Mouse (Mus musculus) erythroblast, embryonic 14.5 days (primary cell): ENCODE data around the gene Shroom1. TPM values are rescaled to one million over a fixed set of nuclear protein-coding genes. Genes with fewer than 3 reads are reported as not detected.

Experiments used
- H3K27me3 ChIP-seq: 2 replicates; pipeline ENCODE4 v1.6.1; 2012; ENCODE audit warnings: inconsistent platforms; ENCODE audit not compliant: control insufficient read depth
- H3K36me3 ChIP-seq: 2 replicates; pipeline ENCODE4 v1.6.1; 2012; ENCODE audit warnings: mild to moderate bottlenecking, inconsistent platforms; ENCODE audit not compliant: control insufficient read depth
- H3K4me1 ChIP-seq: 2 replicates; pipeline ENCODE4 v1.6.1; 2012; ENCODE audit warnings: inconsistent platforms; ENCODE audit not compliant: control insufficient read depth
- H3K4me3 ChIP-seq: replicated peaks from 2 replicates; pipeline ENCODE3; 2012; ENCODE audit warnings: moderate library complexity, mild to moderate bottlenecking, inconsistent platforms
- H3K9me3 ChIP-seq: 2 replicates; pipeline ENCODE4 v1.6.1; 2012; ENCODE audit warnings: low read length, inconsistent platforms, mixed read lengths; ENCODE audit not compliant: control insufficient read depth
- GATA1 ChIP-seq: IDR thresholded peaks from 2 replicates; pipeline ENCODE4 v1.6.1; 2012; ENCODE audit warnings: low read length, inconsistent platforms, mixed read lengths
- TAL1 ChIP-seq: IDR thresholded peaks from 3 replicates; pipeline ENCODE4 v1.6.1; 2012; ENCODE audit warnings: low read length, inconsistent platforms, mixed read lengths
- polyA plus RNA-seq: library from polyadenylated mRNA; stranded (reverse); fragments of >175 nt; gene quantifications from 2 replicates; pipeline ENCODE4 v1.2.3, GENCODE M21; 2012

The Shroom1 gene
- polyA plus RNA-seq, 1 experiment, result not detected

DNA sequence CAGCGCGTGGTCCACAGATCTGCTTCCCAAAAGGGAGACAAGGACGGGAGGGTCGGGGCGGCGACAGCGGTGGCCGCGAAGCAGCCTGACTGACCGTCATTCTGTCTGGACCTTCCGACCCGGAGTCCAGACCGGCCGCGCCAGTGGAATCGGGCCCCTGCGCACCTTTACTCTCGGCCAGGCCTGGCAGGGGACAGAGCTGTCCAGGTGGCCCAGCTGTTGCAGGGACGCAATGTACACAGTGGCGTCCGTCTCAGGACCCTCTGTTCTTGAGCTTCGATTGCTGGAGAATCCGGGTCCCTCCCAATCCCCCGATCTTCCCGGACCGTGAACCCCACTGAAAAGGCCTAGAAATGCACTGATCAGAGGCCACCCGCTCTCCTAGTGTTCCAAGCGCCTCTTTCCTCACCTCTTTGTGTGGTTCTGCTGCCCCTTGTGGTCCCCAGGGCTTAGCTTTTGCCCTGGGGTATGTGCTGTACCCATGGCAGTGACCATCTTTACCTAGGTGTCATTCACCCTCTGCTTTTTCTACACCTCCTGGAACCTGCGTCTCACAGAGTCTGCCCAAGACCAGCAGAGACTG, 458 bp downstream of the Shroom1 start:
- peaks cover 72% of the 10 kb centered on the region for H3K27me3 ChIP-seq

DNA sequence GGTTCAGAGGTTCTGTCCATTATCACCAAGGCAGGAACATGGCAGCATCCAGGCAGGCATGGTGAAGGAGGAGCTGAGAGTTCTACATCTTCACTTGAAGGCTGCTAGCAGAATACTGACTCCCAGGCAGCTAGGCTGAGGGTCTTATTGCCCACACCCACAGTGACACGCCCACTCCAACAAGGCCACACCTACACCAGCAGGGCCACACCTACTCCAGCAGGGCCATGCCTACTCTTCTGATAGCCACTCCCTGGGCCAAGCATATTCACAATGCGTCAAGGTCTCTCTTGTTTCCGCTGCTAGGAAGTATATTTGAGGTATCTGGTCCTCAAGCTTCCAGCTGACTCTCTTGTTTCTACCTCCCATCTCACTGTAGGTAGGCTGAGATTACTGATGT, 2.0 kb downstream of the Shroom1 start:
- TF ChIP-seq GATA1 (no peak), TAL1 (no peak)
- H3K4me1 ChIP-seq, result peaks cover 35% of the 10 kb centered on the region
- peaks cover 81% of the 10 kb centered on the region for H3K27me3 ChIP-seq
- no peak overlapping the region for H3K4me3 ChIP-seq
- no peaks in the 10 kb centered on the region for H3K36me3 ChIP-seq
- H3K9me3 ChIP-seq, result peaks cover 15% of the 10 kb centered on the region; the same call in 1 of the 2 replicates

More for the DNA sequence above, 458 bp downstream of the Shroom1 start:
- peaks cover 24% of the 10 kb centered on the region for H3K4me1 ChIP-seq
- H3K36me3 ChIP-seq, result no peaks in the 10 kb centered on the region
- H3K9me3 ChIP-seq, result peaks cover 9% of the 10 kb centered on the region; the same call in 1 of the 2 replicates
- peak overlapping the region; percentile 58 for H3K4me3 ChIP-seq
- TF ChIP-seq TAL1 (no peak), GATA1 (no peak)

DNA sequence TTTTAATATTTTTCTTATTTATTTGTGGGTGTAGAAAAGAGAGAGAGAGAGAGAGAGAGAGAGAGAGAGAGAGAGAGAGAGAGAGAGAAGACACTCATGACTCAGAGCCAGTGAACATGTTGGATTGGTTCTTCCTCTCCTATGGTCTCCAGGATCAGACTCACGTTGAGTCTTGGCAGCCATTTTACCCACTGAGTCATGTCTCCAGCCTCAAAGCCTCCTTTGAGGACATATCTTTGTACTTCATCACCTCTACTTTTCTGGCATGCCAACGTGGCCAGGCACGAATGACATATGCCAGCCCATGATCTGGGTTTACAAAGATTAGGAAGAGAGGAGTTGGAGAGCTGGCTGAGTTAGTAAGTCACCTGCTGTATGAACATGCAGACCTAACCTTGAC, 3.2 kb downstream of the Shroom1 start:
- H3K36me3 ChIP-seq, result no peaks in the 10 kb centered on the region
- H3K27me3 ChIP-seq, result peaks cover 82% of the 10 kb centered on the region
- H3K4me3 ChIP-seq, result no peak overlapping the region
- H3K4me1 ChIP-seq, result peaks cover 35% of the 10 kb centered on the region
- H3K9me3 ChIP-seq, result peaks cover 21% of the 10 kb centered on the region
- TF ChIP-seq GATA1 (no peak), TAL1 (no peak)

DNA sequence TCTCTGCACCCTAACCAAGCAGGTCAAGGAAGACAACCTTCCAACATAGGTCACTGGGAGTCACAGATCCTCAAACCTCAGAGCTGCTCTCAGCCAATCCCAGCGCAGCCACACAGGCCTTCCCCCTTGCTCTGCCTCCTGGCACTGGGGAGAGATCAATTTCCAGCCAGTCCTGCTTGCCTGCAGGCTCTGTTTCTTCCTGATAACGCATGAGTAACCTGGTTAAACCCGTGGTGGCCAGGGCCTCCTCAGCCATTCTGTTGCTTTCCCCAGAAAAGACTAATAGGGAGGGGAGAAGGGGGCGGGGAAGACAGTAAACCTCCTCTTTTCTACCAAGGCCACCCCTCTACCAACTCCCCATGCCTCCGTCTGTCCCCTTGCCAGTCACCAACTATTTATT, 4.7 kb downstream of the Shroom1 start:
- peaks cover 82% of the 10 kb centered on the region for H3K27me3 ChIP-seq
- H3K9me3 ChIP-seq, result peaks cover 21% of the 10 kb centered on the region
- no peak for TF ChIP-seq TAL1
- TF ChIP-seq GATA1, result no peak
- peaks cover 41% of the 10 kb centered on the region for H3K4me1 ChIP-seq
- H3K36me3 ChIP-seq, result no peaks in the 10 kb centered on the region
- H3K4me3 ChIP-seq, result no peak overlapping the region

DNA sequence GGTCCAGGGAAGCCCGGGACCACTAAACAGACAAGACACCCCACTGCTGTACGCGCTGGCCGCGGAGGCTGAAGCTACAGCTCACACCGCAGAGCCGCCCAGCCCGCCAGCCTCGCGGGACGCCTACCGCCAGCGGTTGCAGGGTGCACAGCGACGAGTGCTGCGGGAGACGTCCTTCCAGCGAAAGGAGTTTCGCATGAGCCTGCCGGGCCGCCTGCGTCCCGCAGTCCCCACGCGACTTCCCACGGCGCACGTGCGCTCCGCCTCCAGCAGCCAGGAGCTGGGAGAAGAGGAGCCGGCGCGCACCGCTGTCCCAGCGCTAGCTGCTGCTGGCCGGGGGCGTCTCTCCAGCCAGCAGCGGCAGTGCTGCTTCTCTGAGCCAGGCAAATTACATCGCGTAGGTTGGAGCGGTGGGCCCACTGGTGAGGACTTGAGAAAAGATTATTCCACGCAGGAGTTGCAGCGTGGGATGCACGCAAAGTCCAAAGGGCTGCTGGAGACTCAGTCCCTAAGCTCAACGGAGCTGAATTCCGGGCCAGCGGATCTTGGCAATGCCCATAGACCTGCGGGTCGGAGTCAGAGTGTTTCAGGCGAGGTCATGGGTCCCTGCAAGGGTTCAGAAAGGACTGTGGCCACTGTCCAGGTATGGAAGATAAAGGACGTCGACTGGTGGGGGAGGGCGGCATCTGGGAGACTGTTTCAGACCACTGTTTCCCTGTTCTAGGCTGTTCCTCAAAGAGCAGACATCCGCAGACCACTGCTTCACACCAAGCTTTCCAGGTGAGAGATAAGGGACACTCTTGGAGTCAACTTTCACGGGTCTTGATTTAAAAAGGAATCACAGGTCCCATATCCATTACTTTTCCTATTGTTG, 6.8 kb downstream of the Shroom1 start:
- Histone ChIP-seq H3K4me3 (peak overlapping the region; percentile 5), H3K27me3 (peaks cover 80% of the 10 kb centered on the region), H3K9me3 (peaks cover 14% of the 10 kb centered on the region), H3K4me1 (peaks cover 35% of the 10 kb centered on the region), H3K36me3 (no peaks in the 10 kb centered on the region)
- TF ChIP-seq GATA1 (no peak), TAL1 (no peak)

DNA sequence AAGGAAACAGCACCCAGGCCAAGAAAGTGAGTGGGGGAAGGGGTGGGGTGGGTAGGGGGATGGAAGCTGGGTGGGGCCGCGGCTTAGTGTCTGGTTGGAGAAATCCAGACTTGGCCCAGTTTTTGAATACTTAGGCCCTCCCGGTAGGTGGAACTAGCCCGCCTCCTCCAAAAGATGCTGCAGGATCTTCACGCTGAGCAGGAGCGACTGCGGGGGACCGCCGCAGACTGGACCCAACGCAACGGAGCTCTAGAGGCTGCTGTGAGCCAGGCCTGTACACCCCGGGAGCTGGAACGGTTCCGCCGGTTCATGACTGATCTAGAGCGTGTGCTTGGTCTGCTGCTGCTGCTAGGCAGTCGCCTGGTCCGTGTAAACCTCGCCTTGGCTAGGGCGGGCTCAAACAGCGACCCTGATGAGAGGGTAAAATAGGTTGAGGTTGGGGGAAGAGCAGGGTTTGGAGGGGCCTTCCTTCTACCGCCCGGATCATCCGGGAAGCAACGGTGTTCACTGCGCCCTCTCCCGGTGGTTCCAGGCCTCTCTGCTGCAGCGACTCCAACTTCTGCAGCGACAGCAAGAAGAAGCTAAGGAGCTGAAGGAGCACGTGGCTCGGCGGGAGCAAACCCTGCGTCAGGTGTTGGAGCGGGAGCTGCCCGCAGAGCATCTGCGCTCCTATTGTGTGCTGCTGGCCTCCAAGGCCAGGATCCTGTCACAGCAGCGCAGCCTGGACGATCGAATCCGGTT, 9.4 kb downstream of the Shroom1 start:
- H3K4me3 ChIP-seq, result peak overlapping the region; percentile 38
- H3K4me1 ChIP-seq, result peaks cover 39% of the 10 kb centered on the region
- peaks cover 12% of the 10 kb centered on the region for H3K9me3 ChIP-seq
- TF ChIP-seq GATA1 (no peak), TAL1 (no peak)
- H3K36me3 ChIP-seq, result no peaks in the 10 kb centered on the region
- H3K27me3 ChIP-seq, result peaks cover 98% of the 10 kb centered on the region

DNA sequence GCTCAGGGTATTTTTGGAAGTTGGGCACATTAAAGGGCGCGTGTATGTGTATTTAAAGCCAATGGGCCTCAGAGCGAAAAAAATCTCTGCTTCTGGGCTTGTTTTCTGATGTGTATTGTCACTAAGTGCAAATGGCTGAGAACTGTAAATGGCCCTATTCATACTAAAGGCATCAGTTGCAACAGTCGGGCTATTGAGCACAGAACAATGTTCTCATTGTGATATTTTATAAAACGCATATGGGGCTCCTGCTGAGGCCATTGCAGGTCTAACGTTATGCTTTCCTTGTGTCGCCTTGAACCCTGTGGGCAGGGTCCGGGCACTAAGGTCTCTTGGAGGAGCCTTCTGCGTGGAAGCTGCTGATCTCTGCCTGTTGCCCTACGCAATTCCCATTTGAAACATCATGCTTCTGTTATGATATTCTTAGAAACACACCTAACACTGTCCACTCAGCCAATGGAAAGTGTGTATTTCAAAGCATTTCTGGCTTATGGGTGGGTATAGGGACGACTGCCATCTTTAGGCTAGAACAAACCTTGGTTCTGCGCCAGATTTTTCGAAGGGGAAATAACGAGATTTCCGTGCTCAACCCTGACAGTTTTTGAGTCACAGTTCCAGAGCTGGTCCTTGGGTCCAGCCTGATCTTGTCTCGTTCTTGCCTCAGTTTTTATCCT, 12.4 kb downstream of the Shroom1 start:
- Histone ChIP-seq H3K4me1 (peaks cover 19% of the 10 kb centered on the region), H3K36me3 (no peaks in the 10 kb centered on the region), H3K27me3 (peaks cover 94% of the 10 kb centered on the region), H3K4me3 (no peak overlapping the region), H3K9me3 (peaks cover 3% of the 10 kb centered on the region)
- TF ChIP-seq GATA1, result no peak
- TF ChIP-seq TAL1, result no peak

DNA sequence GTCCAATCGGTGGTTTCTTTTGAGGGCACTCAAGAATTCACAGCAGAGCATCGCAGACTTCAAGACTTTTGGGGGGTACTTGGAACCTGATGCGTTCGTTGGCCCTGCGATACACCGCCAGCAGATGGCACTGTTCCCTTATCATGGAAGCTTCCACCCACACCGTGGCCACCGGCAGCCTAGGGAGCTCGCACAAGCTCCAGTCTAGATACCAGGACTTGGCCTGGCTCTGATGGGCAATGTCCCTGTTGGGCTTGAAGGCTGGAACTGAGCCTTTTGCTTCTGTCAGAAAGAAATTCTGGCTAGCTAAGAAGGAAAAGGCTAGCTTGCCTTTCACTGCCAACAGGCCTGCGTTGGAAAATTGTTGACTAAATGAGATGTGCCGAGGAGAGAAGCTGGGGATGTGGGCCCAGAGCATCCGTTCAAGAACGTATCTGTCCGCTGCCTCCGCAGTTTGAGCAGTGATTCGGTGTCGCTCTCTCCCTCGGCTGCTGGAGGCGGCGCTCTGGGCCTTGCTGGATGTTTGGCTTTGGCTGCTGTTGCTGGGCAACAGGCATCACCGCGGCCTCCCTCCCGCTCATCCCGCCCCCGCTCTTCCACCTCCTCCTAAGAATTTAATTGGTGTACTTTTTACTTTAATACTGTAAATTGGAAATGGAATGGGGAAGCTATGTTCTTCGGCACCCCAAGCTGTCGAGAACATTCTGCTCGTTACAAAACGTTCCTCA, 13.1 kb downstream of the Shroom1 start, which contains the start of gene Gm9837:
TSS of gene Gm9837 (minus strand) at position 512 of the 728 bp plus-strand sequence.
- TF ChIP-seq TAL1 (no peak), GATA1 (no peak)
- H3K27me3 ChIP-seq, result peaks cover 94% of the 10 kb centered on the region
- H3K4me3 ChIP-seq, result no peak within 1 kb of the TSS
- no peaks in the 10 kb centered on the region for H3K9me3 ChIP-seq
- peaks cover 19% of the 10 kb centered on the region for H3K4me1 ChIP-seq
- H3K36me3 ChIP-seq, result no peaks in the 10 kb centered on the region
